20 mouse cellular contexts compared by ENCODE assay signal in genomic region chr11:93719141-93719540, GRCm38 (mm10).
"Had no signal": no experiment of that assay in that cellular context is flagged by ENCODE, and none has a peak within 500 bp of the region (broad histone marks: within the 10 kb centered on the region; RNA-seq: fewer than 3 reads in every experiment).

No protein-coding gene starts in this region.

- H3K4me1 ChIP-seq: megakaryocyte, embryonic 14.5 days; midbrain, embryonic 13.5 days; midbrain, embryonic 15.5 days; neural tube, embryonic 13.5 days; neural tube, embryonic 15.5 days had no signal

- H3K9me3 ChIP-seq: midbrain, embryonic 13.5 days; midbrain, embryonic 15.5 days; neural tube, embryonic 13.5 days; neural tube, embryonic 15.5 days had no signal

- H3K27me3 ChIP-seq: megakaryocyte, embryonic 14.5 days; midbrain, embryonic 13.5 days; midbrain, embryonic 15.5 days; neural tube, embryonic 13.5 days; neural tube, embryonic 15.5 days had no signal

- H3K9ac ChIP-seq: lung, embryonic 14.5 days; midbrain, embryonic 13.5 days; midbrain, embryonic 15.5 days; neural tube, embryonic 13.5 days; neural tube, embryonic 15.5 days had no signal

- H3K36me3 ChIP-seq: midbrain, embryonic 13.5 days; midbrain, embryonic 15.5 days; neural tube, embryonic 13.5 days; neural tube, embryonic 15.5 days had no signal

- H3K4me2 ChIP-seq: lung, embryonic 14.5 days; midbrain, embryonic 11.5 days; midbrain, embryonic 13.5 days; midbrain, embryonic 15.5 days; neural tube, embryonic 13.5 days; neural tube, embryonic 15.5 days had no signal

- ATAC-seq: midbrain, embryonic 13.5 days; midbrain, embryonic 15.5 days had no signal

- H3K4me3 ChIP-seq: megakaryocyte, embryonic 14.5 days; midbrain, embryonic 13.5 days; midbrain, embryonic 15.5 days; myocyte; neural tube, embryonic 13.5 days; neural tube, embryonic 15.5 days had no signal

- DNase-seq: lung, adult 18-20 months; lung, embryonic 14.5 days; lung, postnatal 10 days; lung, postnatal 36 days; retina, postnatal 1 day; right cerebral cortex, adult 18-20 months; right cerebral cortex, postnatal 25 days; right cerebral cortex, postnatal 4 days; spleen, adult 18-20 months; thymus, adult 18-20 months; thymus, postnatal 14 days; thymus, postnatal 36 days had no signal

- H3K27ac ChIP-seq: macrophage; midbrain, embryonic 13.5 days; midbrain, embryonic 15.5 days; neural tube, embryonic 13.5 days; neural tube, embryonic 15.5 days had no signal
